Mouse (Mus musculus) granulocyte monocyte progenitor cell, adult 5-6 weeks (primary cell): ENCODE results near the gene Tiprl. TPM values are rescaled to one million over a fixed set of nuclear protein-coding genes. Genes with fewer than 3 reads are reported as not detected.
A peak's percentile ranks its signal among the peaks of the same experiment; 100 is the strongest.

Experiments used
- ATAC-seq: replicated peaks from 2 replicates; pipeline ENCODE4 v1.8.0; 2016; ENCODE audit warnings: mild to moderate bottlenecking, moderate TSS enrichment, inconsistent platforms; ENCODE audit not compliant: poor library complexity, severe bottlenecking
- total RNA-seq, 2 experiments: library from RNA; stranded (forward) in 1 of 2; stranded (reverse) in 1 of 2; fragments of 200-712, 200-1000 nt in 1 of 2; fragments of >200 nt in 1 of 2; fragmentation: Nextera tagmentation in 1 of 2; gene quantifications; 2 replicates each; pipeline ENCODE4 v1.2.3; 2014 to 2017

The Tiprl gene
- total RNA-seq, 2 experiments from 2014 or later = 36.5 to 58.2 TPM

DNA sequence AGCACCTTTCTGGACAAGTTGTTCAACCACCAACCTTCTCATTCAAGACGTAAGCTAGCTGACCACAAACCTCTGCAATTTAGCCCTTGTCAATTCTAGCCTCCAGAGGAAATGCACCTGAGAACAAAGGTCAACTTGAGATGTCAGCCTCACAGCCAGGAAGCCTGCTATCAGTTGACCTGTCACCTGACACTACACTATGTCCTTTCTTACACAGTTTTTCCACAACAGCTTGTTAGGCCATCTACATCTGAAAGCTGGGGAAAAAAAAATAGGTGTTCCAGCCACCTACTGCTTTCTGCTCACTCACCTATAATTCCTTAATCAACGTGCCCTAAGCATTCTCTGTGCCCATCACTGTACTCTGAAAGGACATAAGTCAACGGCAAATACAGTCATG, 52.6 kb downstream of the Tiprl start:
- no peak for ATAC-seq

DNA sequence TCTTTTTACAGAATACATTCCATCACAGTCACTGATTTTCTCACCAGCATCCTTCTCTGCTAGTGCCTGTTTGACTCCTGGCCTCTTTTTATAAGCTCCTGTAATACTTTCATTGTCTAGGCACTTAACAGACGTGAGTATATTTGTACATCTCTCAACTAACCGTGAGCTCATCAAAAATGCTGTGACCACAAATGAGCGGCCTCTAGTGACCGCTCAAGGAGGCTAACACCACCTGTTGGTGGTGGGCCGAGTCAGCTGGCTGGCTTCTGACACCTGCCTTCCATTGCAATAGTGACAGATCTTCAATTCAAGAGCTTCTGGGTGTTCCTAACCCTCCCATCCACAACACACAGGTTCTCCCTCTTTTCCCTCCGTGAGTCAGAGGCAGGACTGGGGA, 53.4 kb downstream of the Tiprl start:
- no peak for ATAC-seq

DNA sequence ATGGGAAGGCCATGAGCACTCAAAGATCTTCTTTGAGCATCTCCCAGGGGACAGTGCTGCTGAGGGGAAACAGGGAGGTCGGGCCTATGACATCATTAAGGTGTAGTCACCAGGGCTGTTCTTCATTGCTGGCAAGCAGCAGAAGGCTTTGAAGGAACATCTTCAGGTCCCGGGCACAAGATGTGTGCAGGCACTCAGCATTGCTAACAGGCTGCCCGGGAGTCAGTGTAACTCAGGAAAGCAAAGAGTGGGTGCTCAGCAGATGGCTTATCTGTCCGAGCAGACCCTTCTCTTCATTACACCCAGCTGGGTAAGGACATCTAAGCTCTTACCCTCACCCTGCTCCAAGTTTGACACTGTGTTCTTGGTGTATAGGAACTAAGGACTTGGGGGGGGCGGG, 57.5 kb downstream of the Tiprl start:
- no peak for ATAC-seq

DNA sequence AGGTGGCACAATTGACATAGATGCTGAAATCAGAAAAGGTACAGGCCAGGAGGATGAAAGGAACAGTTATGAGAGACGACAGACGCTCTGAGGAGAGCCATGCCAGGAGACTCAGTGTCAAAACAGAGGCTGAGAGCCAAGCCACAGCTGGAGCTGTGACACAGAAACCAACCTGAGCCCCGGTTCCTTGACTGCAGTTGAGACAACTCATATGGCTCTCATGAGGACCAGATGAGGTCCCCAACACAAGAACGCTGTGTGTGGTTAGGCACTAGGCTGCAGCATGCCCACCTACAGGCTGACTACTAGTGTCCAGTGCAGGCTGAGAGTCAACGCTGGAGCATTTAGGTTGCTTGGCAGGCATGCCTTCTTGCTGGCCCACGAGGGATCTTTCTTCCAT, 58.7 kb downstream of the Tiprl start:
- no peak for ATAC-seq

DNA sequence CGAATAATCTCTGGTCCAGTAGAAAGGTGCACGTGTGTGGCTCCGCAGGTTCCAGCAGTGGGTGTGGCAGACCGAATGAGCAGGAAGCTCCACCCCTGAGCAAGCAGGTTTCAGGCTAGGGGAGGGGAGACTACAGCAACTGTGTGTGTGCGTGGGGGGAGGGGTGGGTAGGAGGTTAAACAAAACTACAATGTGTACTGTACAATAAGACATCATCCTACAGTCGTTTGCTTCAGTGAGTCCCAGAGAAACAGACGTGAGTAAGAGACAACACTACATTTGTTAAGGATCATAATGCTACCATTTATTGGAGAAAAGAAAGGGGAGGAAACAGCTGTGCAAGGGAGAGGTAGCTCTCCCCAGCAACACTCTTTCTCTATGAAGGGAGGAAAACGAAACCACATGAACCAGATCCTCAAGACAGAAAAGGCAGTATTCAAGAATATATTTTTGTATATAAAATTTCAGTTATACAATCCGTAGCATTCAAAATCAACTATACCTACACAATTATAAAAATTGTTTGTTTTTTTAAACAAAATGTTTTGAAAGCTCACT, 62.7 kb downstream of the Tiprl start:
- no peak for ATAC-seq

DNA sequence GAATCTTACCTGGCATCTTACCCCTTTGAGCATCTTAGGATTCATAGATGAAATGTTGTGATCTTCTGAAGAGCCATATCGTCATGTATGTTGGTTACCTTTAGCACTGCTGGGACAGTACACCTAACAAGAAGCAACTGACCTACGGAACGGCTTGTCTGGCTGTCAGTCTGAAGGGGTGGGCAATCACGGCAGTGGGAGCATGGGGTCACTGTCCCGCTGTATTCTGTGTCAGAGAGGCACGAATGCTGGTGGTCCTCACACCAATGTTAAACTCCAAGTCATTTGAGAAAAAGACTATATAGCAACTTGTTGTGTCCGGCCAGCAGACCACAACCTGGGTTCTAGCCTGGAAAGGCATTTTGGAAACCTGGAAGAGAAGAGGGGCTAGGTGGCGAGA, 65.5 kb downstream of the Tiprl start:
- no peak for ATAC-seq

DNA sequence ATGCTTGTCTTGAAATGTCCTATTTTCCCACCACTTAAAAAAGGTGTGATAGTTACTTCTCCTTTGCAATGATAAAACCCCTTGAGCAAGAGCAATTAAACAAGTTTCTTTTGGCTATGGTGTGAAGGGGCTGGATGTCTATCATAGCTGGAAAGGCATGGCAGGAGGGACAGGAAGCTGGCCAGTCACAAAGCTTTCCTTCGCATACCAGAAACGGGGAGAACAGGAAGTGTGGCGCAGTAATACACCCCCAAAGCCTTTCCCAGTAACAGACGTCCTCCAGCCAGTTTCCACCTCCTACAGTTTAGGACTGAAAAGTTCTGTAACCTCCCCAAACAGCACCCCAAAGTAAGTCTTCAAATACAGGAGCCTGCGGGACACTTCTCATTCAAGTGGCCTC, 66.6 kb downstream of the Tiprl start:
- ATAC-seq = peak; percentile 71

DNA sequence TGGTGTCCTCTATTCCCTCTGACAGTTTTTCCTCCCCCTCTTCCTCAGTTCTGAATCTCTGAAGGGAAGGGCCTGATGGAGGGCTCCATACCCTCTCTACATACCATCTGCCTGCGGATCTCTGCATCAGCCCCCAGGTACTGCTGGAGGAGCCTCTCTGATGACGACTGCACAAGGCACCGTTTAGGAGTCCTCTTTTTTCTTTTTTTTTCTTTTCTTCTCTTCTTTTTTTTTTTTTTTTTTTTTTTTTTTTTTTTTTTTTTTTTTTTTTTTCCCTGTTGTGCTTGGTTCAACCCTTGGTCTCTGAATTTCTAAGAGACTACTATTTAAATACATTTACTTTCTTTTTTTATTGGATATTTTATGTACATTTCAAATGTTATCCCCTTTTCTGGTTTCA, 67.3 kb downstream of the Tiprl start:
- ATAC-seq = no peak

DNA sequence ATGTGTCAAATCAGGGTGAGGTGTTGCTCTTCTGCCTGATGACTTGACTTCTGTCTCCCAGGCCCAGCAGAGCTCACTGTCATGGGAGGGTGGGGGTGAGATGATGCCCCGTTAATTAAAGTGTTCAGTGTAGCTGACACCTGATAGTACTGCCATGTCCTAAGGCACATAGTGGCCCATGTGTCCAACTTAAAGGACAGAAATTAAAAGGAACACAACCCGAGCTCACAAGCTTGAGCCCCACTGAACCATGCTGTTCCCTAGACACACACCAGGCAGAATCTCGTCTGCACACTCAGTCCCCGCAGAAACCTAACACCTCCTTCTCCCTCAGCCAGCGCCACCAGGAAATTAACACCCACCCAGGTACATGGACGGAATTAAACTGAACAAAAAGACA, 71.9 kb downstream of the Tiprl start:
- no peak for ATAC-seq

Other genes starting within 250 kb of the Tiprl start
- not detected in 2 replicates for gene Tbx19, start 76.2 kb downstream of the Tiprl start, total RNA-seq (2014; fragmentation: Nextera tagmentation)
- not detected in 2 replicates for gene Tbx19, start 76.2 kb downstream of the Tiprl start, total RNA-seq (2017)
- 22.2 and 27.7 TPM in 2 replicates for gene Sft2d2, start 42.6 kb downstream of the Tiprl start, total RNA-seq (2014; fragmentation: Nextera tagmentation)
- gene Sft2d2, start 42.6 kb downstream of the Tiprl start, total RNA-seq (2017) = 22.4 and 27.2 TPM in 2 replicates
- 0.17 and 0.21 TPM in 2 replicates for gene Gpr161, start 58.8 kb upstream of the Tiprl start, total RNA-seq (2014; fragmentation: Nextera tagmentation)
- 0.05 and 0.60 TPM in 2 replicates for gene Gpr161, start 58.8 kb upstream of the Tiprl start, total RNA-seq (2017)
- gene Dcaf6, start 223.5 kb upstream of the Tiprl start, total RNA-seq (2014; fragmentation: Nextera tagmentation) = 5.9 and 6.6 TPM in 2 replicates
- gene Dcaf6, start 223.5 kb upstream of the Tiprl start, total RNA-seq (2017) = 7.8 and 8.7 TPM in 2 replicates
- 106 and 109 TPM in 2 replicates for gene Mpc2, start 223.6 kb upstream of the Tiprl start, total RNA-seq (2014; fragmentation: Nextera tagmentation)
- 107 and 114 TPM in 2 replicates for gene Mpc2, start 223.6 kb upstream of the Tiprl start, total RNA-seq (2017)
- 0.21 TPM in 1 of 2 replicates, not detected in the other for gene Adcy10, start 248.2 kb upstream of the Tiprl start, total RNA-seq (2014; fragmentation: Nextera tagmentation)
- gene Adcy10, start 248.2 kb upstream of the Tiprl start, total RNA-seq (2017) = 0.93 TPM in 1 of 2 replicates, not detected in the other